Mouse (Mus musculus): Measurements from ENCODE around the gene Gstm5. TPM values are rescaled to one million over a fixed set of nuclear protein-coding genes. Genes with fewer than 3 reads are reported as not detected.

Gstm5 gene
- 19.6 and 24.6 TPM in 2 replicates for polyA plus RNA-seq (2012; ENCODE audit: insufficient read depth, insufficient read length, missing spikeins)

DNA sequence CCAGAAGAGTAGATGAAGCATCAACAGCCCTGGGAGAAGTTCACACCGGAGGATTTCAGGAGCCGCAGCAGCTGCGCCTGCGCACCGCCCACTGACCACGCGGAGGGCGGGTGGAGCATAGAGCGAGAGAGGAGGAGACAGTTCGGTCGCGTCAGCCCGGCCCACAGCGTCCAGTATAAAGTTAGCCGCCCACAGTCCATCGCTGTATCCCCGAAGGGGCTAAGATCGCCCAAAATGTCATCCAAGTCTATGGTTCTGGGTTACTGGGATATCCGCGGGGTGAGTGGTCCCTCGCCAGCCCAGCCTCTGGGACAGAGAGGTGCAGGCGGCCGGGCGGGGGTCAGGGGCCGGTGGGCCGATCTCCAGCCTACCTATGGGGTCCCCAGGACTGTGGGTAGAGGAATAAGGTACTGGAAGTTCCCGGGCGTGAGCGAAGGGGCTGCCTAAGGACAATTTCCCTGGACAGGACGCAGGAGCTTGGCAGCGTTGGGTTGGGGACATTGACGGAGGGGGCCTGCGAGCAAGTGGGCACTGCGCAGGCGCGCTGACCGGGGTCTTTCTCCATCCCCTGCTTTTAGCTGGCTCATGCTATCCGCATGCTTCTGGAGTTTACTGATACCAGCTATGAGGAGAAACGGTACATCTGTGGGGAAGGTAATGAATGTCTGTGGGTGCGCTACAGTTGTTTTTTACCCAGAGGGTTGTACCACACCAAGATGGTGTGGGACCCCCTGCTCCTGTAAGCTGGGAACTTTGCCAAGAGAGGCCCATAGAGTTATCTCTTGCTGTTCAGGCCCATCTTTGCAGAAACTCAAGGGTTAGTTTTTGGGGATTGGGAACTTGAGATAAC is at the start of gene Gstm5:
Gstm5 (plus strand) TSS at position 102 of the 850 bp plus-strand sequence.
- peaks cover 7% of the 10 kb centered on the region for H3K4me1 ChIP-seq (ENCODE audit: control insufficient read depth, insufficient read depth, low read length)
- no peak within 1 kb of the TSS for H3K27ac ChIP-seq (ENCODE audit: insufficient read depth, low read depth, low read length)
- peak within 1 kb of the TSS; percentile 51 for H3K4me3 ChIP-seq (ENCODE audit: insufficient read depth, low read length)
- no peak for TF ChIP-seq POLR2A (IDR thresholded peaks at IDR 0.05; ENCODE audit: borderline replicate concordance, low read depth, low read length)
- no peak for TF ChIP-seq CTCF (IDR thresholded peaks at IDR 0.05; ENCODE audit: low read depth, low read length)

DNA sequence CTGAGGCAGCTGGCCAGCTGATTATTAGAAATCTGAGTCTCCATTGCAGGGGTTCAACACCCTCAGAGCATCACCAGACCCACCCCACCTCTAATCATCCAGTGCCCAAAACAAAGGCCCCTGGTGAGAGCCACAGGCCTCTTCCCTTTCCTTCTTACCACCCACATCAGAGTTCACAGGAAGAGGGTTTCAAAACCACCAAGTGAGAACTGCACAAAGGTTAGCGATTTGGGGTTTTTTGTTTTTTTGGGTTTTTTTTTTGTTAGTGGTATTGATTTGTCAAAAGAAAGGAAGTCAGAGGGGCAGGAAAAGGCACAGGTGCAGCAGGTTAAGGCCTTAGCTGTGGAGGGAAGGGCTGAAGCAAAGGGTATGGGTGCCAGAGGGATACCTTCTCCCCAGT is 49.4 kb upstream of the Gstm5 start:
- no peak overlapping the region for H3K27ac ChIP-seq (ENCODE audit: insufficient read depth, low read depth, low read length)
- H3K4me3 ChIP-seq (ENCODE audit: insufficient read depth, low read length) = no peak overlapping the region
- peaks cover 4% of the 10 kb centered on the region; the same call in 1 of the 2 replicates for H3K4me1 ChIP-seq (ENCODE audit: control insufficient read depth, insufficient read depth, low read length)
- TF ChIP-seq CTCF (IDR thresholded peaks at IDR 0.05; ENCODE audit: low read depth, low read length) (no peak), POLR2A (IDR thresholded peaks at IDR 0.05; ENCODE audit: borderline replicate concordance, low read depth, low read length) (no peak)

DNA sequence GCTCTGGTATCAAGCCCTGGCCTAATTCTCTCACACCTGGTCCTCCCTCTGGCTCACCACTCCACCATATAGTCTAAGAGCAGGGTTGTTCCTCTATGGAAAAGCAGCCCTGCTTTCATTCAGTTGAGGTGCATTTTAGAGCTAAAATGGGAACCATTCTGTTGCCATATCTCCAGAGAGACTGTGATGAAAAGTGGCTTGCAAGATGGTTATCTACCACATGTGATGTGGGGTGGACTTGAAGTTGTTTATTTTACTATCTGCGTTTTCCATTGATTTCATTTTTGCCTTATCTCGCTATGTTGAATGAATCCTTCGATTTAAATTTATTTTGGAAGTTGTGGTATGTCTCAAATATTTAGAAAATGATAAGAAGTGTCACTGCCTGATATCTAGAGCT is 48.8 kb upstream of the Gstm5 start:
- no peak overlapping the region for H3K27ac ChIP-seq (ENCODE audit: insufficient read depth, low read depth, low read length)
- H3K4me3 ChIP-seq (ENCODE audit: insufficient read depth, low read length) = no peak overlapping the region
- H3K4me1 ChIP-seq (ENCODE audit: control insufficient read depth, insufficient read depth, low read length) = peaks cover 4% of the 10 kb centered on the region; the same call in 1 of the 2 replicates
- TF ChIP-seq POLR2A (IDR thresholded peaks at IDR 0.05; ENCODE audit: borderline replicate concordance, low read depth, low read length) = no peak
- TF ChIP-seq CTCF (IDR thresholded peaks at IDR 0.05; ENCODE audit: low read depth, low read length) = no peak

DNA sequence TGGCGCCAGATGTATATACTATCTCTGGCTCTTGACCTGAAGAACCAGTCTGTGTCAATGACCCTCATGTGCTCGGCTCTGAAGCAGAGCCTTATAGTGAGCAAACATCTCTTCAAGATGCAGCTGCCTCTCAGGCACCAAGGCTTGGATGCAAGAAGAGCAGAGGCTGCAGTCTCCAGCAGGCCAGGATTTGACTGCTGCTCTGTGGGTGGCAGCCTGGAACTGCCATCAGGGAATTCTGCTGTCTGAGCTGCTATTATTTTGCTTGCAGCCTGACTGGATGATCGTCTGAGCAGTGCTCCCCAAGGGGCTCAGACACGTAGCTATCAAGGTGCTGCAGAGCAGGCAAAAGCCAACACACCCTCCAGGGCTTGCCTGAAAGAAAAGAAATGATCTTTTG is 47.5 kb upstream of the Gstm5 start:
- Histone ChIP-seq H3K27ac (ENCODE audit: insufficient read depth, low read depth, low read length) (no peak overlapping the region), H3K4me1 (ENCODE audit: control insufficient read depth, insufficient read depth, low read length) (peaks cover 12% of the 10 kb centered on the region; the same call in 1 of the 2 replicates), H3K4me3 (ENCODE audit: insufficient read depth, low read length) (no peak overlapping the region)
- TF ChIP-seq CTCF (IDR thresholded peaks at IDR 0.05; ENCODE audit: low read depth, low read length) (no peak), POLR2A (IDR thresholded peaks at IDR 0.05; ENCODE audit: borderline replicate concordance, low read depth, low read length) (no peak)

DNA sequence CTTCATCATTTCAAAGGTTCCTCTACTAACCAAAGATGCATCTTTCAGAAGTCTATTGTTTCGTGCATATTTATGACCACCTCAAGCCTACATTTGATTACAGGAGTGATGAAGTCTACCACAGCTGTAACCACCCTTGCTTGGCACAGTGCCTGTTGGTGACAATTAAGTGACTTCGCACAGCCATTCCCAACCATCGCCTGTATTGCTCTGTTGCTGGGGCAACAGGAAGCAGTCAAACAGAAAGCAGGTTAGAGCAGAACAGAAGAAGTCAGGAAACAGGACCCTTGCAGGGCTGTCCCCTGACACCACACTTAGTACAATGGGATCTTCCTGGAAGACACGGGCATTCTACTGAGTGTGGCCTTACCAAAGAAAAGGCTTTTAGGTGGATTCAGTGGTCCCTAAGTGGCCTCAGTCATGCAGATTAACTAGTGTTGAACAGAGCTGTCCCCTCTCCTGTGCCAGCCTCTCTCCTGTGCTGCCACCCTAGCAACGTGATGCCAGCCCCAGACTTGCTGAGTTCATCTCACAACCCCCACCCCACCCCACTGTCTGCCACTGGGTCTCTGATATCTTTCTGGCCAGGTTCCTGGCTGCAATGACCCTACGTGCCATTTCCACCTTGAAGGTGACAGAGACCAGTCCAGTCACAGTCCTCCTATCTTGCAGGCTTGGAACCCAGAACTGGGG is 46.5 kb upstream of the Gstm5 start:
- Histone ChIP-seq H3K4me3 (ENCODE audit: insufficient read depth, low read length) (no peak overlapping the region), H3K4me1 (ENCODE audit: control insufficient read depth, insufficient read depth, low read length) (peaks cover 21% of the 10 kb centered on the region), H3K27ac (ENCODE audit: insufficient read depth, low read depth, low read length) (no peak overlapping the region)
- no peak for TF ChIP-seq POLR2A (IDR thresholded peaks at IDR 0.05; ENCODE audit: borderline replicate concordance, low read depth, low read length)
- TF ChIP-seq CTCF (IDR thresholded peaks at IDR 0.05; ENCODE audit: low read depth, low read length) = no peak

DNA sequence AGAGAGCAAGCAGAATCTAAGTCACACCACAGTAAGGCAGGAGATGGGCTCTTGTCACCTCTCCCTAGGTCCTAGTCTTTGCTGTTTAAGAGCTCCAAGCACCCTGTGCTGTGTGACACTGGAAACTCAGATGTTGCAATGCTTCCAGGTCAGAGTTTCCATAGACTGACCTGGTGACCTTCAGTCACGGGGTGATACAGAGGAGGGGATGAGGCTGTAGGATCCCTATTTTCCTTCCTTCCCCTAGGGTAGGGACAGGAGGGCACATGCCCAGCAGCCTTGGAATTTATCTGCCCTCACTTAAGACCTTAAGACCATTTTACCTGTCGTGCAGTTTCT is 46.0 kb upstream of the Gstm5 start:
- no peak for TF ChIP-seq CTCF (IDR thresholded peaks at IDR 0.05; ENCODE audit: low read depth, low read length)
- TF ChIP-seq POLR2A (IDR thresholded peaks at IDR 0.05; ENCODE audit: borderline replicate concordance, low read depth, low read length) = no peak
- no peak overlapping the region for H3K4me3 ChIP-seq (ENCODE audit: insufficient read depth, low read length)
- H3K4me1 ChIP-seq (ENCODE audit: control insufficient read depth, insufficient read depth, low read length) = peaks cover 23% of the 10 kb centered on the region
- no peak overlapping the region for H3K27ac ChIP-seq (ENCODE audit: insufficient read depth, low read depth, low read length)

DNA sequence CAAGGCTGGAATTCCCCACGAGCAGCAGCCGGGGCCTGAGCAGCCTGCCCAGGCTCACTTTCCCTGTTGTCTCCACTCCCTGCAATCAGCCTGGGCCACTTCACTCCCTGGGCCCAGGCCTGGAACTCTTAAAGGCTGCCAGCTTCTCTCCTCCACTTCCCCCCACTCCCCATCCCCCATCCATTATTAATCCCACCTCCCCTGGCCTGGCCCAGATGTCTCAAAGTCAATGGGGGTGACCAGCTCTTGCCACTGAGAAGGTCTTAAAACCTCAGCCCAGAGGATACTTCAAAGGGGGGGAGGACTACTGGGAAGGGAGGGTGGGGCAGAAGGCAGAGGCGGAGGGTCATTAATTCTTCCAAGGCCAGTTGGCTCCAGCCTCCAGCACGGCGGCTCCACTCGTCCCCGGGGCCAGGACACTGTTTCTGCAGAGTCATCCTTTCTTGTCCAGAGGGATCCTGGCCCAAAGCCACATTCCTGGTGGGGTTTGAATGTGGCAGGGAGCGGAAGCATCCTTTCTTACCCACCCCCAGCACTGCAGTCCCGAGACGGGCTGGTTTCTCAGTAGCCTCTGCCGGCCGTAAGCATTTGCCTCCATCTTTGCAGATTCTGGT is 45.1 kb upstream of the Gstm5 start:
- no peak for TF ChIP-seq POLR2A (IDR thresholded peaks at IDR 0.05; ENCODE audit: borderline replicate concordance, low read depth, low read length)
- no peak for TF ChIP-seq CTCF (IDR thresholded peaks at IDR 0.05; ENCODE audit: low read depth, low read length)
- Histone ChIP-seq H3K4me3 (ENCODE audit: insufficient read depth, low read length) (no peak overlapping the region), H3K27ac (ENCODE audit: insufficient read depth, low read depth, low read length) (no peak overlapping the region), H3K4me1 (ENCODE audit: control insufficient read depth, insufficient read depth, low read length) (peaks cover 23% of the 10 kb centered on the region)

DNA sequence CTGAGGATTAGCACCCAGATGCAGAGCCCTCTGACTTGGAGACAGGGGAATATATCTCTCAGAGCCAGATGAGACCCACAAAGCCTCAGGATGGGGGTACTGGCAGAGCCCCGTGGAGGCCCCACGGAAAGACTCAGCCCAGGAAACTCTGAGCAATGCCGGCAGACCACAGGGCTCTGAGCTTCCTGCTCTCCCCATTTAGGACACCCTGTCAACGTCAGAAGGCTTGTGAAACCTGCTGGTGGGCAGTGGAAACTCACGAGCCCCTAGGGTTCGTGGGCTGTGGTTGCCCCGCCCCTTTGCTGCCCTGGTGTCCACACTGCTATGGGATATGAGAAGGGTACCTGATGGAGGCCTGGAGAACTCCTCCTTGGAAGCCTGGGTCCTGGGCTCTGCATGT is 42.8 kb upstream of the Gstm5 start:
- no peak for TF ChIP-seq CTCF (IDR thresholded peaks at IDR 0.05; ENCODE audit: low read depth, low read length)
- no peak for TF ChIP-seq POLR2A (IDR thresholded peaks at IDR 0.05; ENCODE audit: borderline replicate concordance, low read depth, low read length)
- Histone ChIP-seq H3K4me3 (ENCODE audit: insufficient read depth, low read length) (no peak overlapping the region), H3K27ac (ENCODE audit: insufficient read depth, low read depth, low read length) (no peak overlapping the region), H3K4me1 (ENCODE audit: control insufficient read depth, insufficient read depth, low read length) (peaks cover 30% of the 10 kb centered on the region)

DNA sequence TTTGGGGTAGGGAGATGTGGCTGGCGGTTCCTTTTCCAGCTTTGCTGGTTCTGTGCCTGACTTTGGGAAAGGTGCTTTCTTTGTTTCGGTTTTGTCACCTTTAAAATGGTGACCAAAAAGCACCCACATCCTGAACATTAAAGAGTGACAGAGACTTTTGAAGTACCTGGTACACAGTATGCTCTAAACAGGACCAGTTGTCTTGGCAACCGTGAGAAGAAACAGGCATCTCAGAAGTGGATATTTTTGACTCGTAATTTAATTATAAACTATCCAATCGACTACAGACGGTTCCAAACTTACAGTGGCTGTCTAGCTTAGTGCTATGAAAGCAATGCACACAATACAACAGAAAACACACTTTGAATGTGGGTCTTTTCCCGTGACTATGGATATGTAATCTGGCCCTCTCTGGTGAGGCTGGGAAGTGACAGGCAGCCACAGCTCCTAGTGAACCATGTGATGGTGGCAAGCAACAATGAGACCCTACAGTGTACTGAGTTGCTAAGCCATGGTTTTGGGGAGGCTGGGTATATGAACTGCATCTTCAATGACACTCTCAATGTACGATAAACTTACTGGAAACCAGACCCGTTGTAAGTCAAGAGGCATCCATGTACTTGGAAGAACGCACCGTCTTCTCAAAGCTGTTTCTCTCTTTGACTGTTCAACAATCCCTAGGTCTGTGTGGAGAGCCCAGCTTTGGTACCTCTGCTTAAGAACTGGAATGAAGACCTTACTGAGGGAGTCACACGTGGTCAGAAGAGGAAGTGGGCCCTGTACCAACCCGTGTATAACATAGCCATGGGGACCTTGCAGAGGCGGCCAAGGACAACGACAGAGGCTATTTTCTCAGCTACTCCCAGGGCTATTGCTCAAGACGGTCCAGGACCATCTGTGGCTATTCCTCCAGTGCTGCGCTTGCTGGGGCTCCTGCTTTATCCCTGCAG is 42.1 kb upstream of the Gstm5 start:
- no peak overlapping the region for H3K27ac ChIP-seq (ENCODE audit: insufficient read depth, low read depth, low read length)
- no peak overlapping the region for H3K4me3 ChIP-seq (ENCODE audit: insufficient read depth, low read length)
- H3K4me1 ChIP-seq (ENCODE audit: control insufficient read depth, insufficient read depth, low read length) = peaks cover 30% of the 10 kb centered on the region
- TF ChIP-seq POLR2A (IDR thresholded peaks at IDR 0.05; ENCODE audit: borderline replicate concordance, low read depth, low read length) = no peak
- no peak for TF ChIP-seq CTCF (IDR thresholded peaks at IDR 0.05; ENCODE audit: low read depth, low read length)
